Mouse (Mus musculus) left cerebral cortex, adult 8-10 months (tissue): ENCODE data around the gene Cdk5r1. TPM values are rescaled to one million over a fixed set of nuclear protein-coding genes. Genes with fewer than 3 reads are reported as not detected.

Experiments
- DNase-seq, 2 experiments: peaks; one replicate each; pipeline ENCODE4 v3.0.0; 2022; ENCODE audit warnings: low spot score in 2 of 2
- total RNA-seq, 4 experiments: library from RNA; stranded (reverse); gene quantifications; 2 replicates each; pipeline ENCODE4 v1.2.4; 2022

The Cdk5r1 gene
- total RNA-seq, 4 experiments from 2014 or later: 252 to 280 (median 262) TPM

DNA sequence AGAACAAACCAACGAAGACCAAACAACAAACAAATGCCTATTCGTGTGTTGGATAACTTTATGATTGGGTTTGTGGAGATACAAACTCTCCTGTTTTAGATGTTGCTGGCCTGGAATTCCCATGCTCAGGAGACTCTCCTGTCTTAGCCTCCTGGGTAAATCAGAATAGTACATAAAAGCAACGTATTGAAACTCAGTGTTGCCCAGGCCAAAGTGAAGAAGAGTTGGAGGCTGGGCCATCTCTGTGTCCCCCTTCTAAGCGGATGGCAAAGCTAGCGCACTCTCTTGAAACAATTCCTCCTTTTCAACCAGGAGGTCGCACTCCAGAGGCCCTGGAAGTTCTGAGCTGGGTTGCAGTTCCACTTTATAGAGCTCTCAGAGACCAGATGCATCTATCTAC, 26.5 kb downstream of the Cdk5r1 start:
- no peak for DNase-seq

DNA sequence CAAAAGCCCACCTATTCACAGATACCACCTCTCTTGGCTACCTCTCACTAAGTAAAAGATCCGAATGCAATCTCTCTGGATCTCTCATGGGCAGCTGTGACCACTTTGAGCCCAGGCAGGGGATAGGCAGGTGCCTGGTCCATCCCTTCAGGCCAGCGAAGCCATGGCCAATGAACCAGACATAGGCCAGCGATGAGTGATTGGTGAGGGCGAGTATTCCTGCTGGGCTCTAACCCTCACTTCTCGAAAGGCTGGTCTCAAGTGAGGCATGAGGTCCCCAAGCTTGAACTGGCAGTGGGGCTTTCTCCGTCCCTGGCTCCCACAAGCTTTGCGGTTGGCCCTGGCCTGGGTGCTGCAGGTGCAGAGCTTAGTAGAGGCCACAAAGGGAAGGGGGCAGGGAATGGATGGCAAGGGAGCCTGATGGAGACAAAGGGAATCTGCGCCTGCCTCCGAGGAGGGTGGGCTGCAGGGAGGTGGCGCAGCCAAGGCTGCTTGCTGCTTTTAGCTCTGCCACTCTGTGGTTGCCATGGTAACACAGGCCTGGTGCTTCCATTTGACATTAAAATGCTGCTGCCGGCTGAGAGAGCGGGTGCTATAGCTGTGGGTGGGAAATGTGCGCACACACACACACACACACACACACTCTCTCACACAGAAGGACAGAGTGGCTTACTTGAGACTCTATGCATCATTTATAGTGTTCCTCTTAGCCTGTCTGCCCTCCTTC, 27.1 kb downstream of the Cdk5r1 start:
- peak in 1 of 2 experiments; percentile 99 for DNase-seq

DNA sequence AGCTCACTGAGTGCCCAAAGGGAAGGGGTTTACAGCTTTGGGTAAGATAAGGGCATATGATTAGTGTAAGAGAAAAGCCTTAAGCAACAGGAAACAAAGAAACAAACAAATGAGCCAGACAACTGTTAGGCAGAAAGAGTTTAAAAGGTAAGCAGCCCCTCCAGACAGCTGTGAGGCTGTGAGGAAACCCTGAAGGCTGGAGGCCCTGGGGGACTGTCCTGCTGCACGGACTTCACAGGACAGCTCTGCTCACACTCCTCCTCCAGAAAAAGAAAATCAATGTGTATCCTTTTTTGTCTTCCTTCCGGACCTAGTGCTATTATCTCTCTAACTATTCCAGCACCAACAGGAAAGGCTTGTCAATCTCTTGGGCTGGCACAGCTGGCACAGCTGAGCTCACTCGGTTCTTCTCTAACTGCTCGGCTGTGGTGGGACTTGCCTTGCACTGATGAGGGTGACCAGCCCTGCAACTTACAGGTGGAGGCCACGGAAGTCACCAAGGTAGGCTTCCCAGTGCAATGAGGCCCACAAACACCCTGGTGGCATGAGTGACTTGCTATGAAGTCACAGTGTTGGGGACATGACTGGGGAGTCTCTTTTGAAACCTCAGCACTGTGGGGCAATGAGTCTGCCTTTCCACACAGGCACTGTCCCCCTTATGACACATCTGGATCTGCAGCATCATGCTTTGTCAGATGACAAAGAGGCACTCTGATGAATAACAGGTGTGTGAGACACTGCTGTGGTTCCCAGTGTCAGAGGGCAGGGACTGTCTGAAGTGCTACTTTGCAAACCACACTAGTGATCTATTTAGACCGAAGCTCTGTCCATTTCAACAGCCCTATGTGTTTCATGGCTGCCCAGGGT, 27.9 kb downstream of the Cdk5r1 start:
- DNase-seq: no peak

DNA sequence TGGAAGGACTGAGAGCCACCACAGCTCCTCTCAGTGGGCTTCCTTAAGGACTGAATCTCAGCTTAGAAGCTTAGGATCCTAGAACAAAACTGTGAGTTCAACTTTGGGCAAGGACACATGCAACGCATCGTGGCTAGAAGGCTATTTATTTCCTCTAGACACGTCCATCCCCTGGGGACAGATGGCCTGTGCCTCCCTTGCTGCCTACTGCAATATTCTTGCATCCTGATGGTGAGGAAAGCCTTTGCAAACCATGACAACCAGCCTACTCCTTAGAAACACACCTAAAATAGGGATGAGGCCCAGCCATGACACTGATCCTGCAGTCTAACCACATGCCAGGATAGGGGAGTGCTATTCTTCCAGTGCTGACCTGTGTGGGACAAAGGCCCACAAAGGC, 28.8 kb downstream of the Cdk5r1 start:
- peak in 1 of 2 experiments; percentile 83 for DNase-seq

DNA sequence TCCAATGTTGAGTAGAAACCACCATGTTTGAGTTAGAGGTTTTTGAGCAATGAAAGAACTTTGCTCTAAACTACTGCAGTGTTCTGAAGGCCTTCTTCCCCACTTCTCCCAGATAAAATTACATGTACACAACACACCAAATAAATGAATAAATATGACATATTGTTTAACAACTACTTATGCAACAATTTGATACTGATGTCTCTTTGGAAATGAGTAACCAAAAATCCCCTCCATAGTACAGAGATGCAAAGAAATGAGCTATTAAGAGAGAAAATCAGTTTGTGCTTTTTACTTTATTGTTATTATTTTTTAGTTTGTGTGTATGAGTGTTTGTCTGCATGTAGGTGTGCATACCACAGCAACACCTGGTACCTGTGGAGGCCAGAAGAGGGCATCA, 29.7 kb downstream of the Cdk5r1 start:
- no peak for DNase-seq

DNA sequence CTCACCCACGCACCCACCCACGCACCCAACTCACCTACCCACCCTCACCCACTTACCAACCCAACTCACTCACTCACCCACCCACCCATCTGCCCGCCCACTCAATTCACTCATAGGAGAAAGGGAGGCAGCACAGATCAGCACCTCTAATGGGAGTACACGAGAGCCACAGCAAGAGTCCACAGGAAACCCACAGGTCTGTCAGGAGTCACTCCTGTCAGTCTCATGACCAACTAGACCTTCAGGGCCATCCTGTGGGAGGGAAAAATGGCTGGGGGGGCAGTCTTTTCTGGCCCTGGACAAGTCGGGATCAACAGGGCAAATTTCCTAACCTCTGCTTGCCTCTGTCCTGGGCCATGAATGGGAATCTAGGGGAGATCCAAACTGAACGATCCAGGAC, 31.0 kb downstream of the Cdk5r1 start:
- DNase-seq: no peak

DNA sequence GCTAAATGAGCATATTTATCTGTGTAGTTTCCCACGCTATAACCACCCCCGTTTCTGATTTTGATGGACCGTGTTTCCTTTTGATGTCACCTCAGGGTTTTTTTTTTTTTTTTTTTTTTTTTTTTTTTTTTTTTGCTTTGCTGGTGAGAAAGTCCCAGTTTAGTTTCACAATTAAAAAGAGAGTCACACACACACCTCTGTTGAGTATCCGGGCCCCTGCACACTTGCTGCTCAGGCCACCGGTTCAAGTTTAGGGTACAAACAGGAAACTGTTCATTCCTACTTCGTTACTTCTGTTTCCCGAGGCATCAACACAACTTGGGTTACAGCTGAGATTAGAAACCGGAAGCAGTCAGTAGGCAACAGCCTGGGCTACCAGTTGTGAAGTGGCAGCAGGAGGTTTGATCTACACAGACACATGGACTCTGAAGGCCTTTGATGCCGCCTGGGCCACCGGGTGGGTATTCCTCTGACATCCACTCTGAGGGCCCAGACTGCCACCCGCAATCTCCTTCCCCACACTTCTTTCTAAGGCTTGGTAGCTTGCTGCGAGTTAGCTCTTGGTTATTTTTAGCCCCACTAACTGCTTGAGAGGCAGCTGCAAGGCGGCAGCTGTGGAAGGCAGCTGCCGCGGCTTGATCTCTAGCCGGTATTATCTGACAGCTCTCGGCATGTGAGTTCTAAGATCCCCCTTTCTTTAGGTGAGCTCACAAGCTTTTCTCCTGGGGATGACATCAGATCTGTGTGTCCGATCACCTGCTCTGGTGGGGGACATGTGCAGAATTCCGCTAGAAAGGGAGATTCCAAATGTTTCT, 31.7 kb downstream of the Cdk5r1 start:
- no peak for DNase-seq

DNA sequence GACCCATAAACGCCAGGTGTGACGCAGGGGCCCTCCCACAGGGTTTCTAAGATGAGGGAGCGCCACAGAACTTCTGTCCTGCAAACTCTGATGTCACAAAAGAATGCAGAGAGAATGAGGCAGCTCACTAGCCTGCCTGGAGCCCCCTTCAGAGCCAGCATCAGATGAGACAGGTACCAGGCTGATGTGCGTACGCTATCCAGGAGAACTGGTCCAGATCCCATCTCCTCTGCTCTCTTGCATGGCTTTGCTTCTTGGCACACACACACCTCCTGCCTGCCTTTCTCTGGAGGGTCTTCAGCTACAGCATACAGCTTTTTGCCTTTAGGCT, 32.3 kb downstream of the Cdk5r1 start:
- DNase-seq: no peak

DNA sequence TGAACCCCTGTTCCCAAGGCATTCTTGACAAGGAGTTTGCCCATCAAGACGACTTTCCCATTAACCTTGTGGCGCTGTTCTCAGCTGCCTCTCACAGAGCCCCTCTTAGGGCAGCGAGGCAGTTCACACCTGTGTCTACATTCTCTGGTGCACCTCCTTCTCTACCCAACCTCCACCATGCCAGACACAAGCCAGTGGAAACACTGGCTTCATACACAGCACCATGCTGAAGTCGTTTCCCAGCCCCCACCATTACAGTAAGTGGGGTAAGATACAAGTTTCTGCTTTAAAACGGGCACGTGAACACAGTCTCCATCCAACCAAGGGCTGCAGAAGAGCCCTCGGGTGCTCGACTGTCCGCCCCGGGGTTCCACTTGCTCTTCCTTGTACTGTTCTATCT, 33.3 kb downstream of the Cdk5r1 start:
- DNase-seq: no peak

DNA sequence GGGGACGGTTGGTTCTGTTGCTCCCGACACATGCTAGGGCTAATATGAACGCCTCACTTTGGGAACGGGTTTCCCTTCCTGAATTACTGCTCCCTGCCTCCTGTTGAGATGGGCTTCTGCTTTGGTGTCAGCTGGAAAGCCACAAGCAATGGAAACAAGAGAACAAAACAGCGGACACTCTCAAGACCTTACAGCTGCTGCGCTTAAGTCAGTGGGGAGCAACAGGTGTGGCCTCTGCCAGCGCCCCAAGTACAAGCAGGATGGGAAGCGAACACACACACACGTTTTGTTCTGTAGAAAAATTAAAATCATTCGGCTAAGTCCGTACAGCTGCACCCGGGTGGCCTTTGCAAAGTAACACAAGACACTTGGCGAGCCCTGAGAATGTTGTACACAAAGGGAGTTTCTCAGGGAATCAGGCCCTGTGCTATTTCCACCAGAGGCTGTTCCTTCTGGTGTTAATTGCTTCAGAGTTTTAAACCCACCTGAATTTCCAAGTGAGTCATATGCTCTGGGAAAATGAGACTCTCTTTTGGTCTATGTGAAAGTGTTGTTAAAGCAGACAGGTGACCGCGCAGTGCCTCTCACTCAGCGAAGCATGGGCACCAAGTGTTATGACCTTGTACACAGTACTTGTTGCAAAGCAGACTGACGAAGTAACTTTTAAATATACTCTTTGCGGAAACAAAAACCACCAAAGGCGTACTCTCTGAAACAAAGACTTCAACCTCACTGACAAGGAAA, 35.7 kb downstream of the Cdk5r1 start:
- DNase-seq: no peak

DNA sequence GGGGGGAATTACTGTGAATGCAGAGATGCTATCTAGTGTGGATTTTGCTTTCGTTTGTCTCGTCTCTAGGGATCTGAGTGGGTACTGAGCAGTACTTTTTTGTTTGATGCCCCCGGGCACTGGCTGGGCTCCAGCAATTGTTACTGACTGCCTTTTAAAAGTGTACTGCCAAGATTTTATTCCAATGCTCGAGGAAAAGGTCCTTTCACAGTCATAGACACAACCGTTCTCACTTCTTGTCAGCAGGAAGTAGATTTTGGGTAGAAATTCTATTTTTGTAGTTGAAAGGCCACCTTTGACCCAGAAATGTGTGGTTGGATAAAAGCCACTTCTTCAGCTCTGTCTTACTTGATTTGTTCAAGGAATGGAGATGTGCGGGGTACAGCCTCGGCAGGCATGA, 37.0 kb downstream of the Cdk5r1 start:
- DNase-seq: no peak

DNA sequence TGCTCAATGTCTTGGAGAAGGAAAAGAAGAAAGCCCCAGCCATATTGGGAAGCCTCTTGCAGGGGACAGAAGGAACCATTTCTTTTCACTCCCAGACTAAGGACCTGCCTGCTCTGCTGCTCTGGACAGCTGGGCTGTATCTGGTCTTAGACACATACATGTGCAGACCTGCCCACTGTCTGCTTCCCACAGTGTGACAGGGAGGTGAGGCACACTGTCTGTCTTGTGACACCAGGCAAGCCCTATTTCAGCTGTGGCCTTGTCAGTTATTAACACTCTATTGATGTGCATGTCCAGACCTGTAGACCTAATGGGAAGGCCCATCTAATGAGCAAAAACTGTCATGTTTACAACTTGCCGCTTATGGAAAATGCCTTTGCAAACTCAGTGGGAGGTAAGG, 38.5 kb downstream of the Cdk5r1 start:
- no peak for DNase-seq

DNA sequence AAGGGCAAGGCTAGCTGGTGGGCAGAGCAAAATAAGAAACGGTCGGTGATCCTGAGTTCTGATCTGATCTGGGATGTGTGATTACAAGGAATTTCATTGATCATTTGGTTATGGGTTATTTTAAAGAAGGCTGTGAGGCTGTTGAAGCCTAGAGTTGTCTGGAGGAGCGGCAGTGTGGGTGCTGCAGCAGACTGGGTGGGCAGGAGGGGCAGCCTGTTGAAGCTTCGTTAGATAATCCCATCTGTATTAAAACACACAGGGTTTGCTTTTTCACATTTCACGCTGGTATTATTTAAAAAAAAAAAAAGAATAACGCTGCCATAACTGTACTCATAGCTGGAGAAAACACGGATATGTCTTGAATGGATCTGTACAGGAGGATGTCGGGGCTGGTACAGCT, 39.1 kb downstream of the Cdk5r1 start:
- DNase-seq: no peak

DNA sequence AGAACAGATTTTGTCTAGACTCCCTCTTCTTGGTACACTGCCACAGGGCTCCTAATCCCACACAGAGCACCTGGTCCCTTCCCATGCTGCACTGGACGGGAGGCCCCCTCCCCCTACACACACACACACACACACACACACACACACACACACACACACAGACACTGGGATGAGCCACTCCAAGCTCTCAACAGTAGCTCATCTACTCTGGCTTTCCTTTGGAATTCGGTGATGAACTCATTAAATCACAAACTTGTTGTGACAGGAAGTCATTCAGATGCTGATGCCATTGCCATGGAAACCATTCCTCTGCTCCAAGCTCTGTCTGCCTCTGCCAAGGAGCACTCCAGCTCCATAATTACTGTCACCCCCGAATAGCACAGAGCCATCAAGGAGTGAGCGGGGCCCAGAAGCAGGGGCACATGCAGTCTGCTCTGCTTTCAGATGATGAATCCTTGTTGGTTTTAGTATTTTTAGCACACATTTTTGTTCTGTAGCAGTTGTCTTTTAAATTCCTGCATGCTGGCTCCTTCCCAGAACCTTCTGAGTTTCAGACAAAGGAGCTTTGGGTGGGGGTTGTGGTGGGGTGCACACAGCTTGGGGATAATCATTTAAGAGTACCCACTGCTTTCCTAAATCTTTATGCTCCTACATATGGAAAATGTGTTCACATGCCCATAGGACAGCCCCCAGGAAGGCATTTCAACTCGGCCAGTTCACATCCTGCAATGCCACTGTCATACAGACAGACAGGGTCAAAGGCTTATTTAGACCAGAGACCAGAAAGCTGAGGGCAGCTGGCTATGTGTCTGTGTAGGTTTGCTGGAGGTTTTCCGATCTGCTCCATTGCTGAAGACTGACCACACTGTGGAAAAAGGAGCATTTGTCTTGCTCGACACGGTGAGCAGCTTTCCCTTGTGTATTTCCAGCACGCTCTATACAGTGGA, 41.9 kb downstream of the Cdk5r1 start:
- DNase-seq: peak in 1 of 2 experiments; percentile 85

DNA sequence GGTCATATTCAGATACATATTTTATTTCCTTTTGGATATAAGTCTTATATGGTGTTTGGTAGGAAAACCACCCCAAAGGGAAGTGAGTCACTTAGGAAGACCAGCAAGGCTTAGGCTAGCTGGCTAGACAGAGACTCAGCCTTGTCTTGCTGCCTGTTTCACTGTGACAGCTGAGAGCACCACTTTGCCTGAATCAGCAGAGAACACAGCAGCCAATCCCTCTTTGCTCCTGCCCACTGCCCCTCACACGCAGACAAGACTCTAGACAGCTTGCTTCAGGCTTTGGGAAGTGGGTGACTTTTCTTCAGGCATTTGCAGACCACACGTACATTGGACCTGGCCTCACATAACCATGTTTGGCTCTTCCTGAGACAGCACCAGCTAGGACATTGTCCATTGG, 44.3 kb downstream of the Cdk5r1 start:
- no peak for DNase-seq

DNA sequence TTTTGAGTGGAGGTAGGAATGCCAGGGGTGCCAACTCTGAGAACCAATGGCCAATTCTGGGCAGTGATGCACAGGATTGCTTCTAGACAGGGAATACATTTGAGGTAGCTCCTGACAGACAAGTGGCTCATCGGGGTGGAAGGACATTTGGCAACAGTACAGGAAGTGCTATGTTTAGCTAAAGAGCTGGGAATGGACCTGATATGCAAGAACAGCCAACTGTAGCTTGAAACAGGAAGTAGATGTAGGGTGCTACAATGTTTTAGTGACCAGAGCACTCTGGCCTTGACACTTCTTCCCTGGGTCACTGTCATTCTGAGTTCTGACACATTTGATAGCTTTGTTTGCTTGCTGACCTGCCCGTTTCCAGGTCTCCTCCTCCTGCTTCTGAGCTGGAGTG, 46.0 kb downstream of the Cdk5r1 start:
- DNase-seq: no peak

DNA sequence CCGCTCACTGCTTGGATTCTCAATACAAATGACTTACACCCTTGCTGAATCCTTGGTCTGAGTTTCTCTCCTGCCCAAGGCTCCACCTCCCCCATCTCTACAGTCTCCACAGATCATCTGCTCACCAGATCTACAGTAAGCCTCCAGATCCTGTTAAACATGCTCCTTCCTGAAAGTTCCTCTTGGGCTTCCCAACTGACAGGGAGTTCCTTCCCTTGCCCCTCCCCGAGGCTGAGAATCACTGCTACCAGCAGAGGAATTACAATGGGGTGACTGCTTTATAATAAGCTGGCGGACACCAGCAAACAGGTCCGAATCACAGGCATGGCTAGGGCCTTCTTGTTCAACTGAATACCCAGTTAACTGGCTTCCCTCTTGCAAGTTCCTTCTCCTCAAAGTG, 46.6 kb downstream of the Cdk5r1 start:
- no peak for DNase-seq

DNA sequence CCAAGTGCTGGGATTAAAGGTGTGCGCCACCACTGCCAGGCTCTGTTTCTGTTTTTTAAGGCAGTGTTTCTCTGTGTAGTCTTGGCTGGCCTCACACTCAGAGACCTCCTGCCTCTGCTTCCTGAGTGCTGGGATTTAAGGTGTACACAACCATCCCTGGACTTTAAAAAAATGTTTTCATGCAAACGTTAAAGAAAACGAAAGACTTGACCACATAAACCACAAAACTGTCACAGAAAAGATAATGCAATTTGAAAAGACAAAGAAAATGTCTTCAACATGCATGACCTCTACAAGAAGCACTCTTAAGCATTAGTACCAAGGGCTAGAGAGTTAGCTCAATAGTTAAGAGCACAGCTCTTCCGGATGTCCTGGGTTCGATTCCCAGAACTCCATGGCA, 47.4 kb downstream of the Cdk5r1 start:
- DNase-seq: no peak

DNA sequence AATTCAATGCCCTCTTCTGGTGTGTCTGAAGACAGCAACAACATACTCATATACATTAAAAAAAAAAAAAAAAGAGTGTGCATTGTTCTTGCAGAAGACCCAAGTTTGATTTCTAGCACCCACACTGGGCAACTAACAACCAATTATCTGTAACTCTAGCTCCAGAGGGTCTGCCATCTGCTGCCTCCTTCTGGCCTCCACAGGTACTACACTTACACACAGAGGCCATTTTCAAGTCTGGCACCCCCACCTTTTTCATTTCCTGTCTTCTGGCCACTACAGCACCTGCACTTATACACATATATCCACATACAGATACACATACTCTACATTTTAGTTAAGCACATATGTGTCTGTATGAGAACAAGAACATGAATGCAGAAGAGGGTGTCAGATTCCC, 50.9 kb downstream of the Cdk5r1 start:
- DNase-seq: no peak

DNA sequence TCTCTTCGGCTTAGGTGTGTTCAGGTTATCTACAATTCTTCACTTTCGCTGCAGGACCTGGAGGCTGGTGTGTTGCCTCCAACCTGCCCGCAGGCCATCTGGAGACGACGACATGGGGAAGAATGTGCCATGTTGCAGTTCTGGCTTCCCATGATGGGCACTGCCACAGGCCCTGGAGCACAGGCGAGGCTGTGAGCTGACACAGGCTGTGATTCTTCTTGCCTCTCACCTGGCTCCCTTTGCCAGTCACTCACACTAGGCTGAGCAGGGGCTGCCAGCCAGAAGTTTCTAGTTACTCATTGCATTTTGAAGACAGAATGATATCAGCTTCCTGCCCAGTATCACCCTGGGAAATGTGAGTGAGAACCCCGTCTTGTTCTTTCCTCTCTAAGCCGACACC, 52.3 kb downstream of the Cdk5r1 start:
- DNase-seq: no peak
